Mouse (Mus musculus) left cerebral cortex, adult 9 months (tissue): ENCODE measurements around the gene Tssk6.
A peak's percentile ranks its signal among the peaks of the same experiment; 100 is the strongest.

Experiments used
- DNase-seq, 2 experiments: peaks; one replicate each; pipeline ENCODE4 v3.0.0; 2022; ENCODE audit warnings: low spot score in 2 of 2

Gene Tssk6

GRCm38 (mm10) chr8:69902163-69903062 lies at the start of gene Tssk6, which contains the start of the genes Ndufa13 and Yjefn3:
Gene Tssk6 (plus strand): TSS chr8:69902184.
Gene Ndufa13 (minus strand): TSS chr8:69902558.
Gene Yjefn3 (minus strand): TSS chr8:69902712.
- no peak for DNase-seq

GRCm38 (mm10) chr8:69853869-69854268 lies 48.1 kb upstream of the Tssk6 start:
- no peak for DNase-seq

- no peak for DNase-seq
Measured at GRCm38 (mm10) chr8:69860807-69861206, 41.2 kb upstream of the Tssk6 start.

GRCm38 (mm10) chr8:69861251-69861650 lies 40.7 kb upstream of the Tssk6 start:
- DNase-seq = no peak

- DNase-seq = peak in 1 of 2 experiments; percentile 40
Measured at GRCm38 (mm10) chr8:69863387-69864020, 38.5 kb upstream of the Tssk6 start.

- no peak for DNase-seq
Measured at GRCm38 (mm10) chr8:69864180-69864579, 37.8 kb upstream of the Tssk6 start.

GRCm38 (mm10) chr8:69867696-69868326 lies 34.2 kb upstream of the Tssk6 start:
- DNase-seq = no peak

GRCm38 (mm10) chr8:69870003-69870765 lies 31.8 kb upstream of the Tssk6 start:
- DNase-seq = no peak

GRCm38 (mm10) chr8:69870907-69871306 lies 31.1 kb upstream of the Tssk6 start:
- no peak for DNase-seq

GRCm38 (mm10) chr8:69874155-69874554 lies 27.8 kb upstream of the Tssk6 start:
- peak in 1 of 2 experiments; percentile 76 for DNase-seq

GRCm38 (mm10) chr8:69874654-69875053 lies 27.3 kb upstream of the Tssk6 start:
- no peak for DNase-seq

GRCm38 (mm10) chr8:69876097-69876496 lies 25.9 kb upstream of the Tssk6 start:
- no peak for DNase-seq

GRCm38 (mm10) chr8:69876967-69877366 lies 25.0 kb upstream of the Tssk6 start:
- DNase-seq = no peak

GRCm38 (mm10) chr8:69877396-69877795 lies 24.6 kb upstream of the Tssk6 start:
- no peak for DNase-seq

GRCm38 (mm10) chr8:69877992-69878391 lies 24.0 kb upstream of the Tssk6 start:
- no peak for DNase-seq

- no peak for DNase-seq
Measured at GRCm38 (mm10) chr8:69879678-69880077, 22.3 kb upstream of the Tssk6 start.

- no peak for DNase-seq
Measured at GRCm38 (mm10) chr8:69880841-69881240, 21.1 kb upstream of the Tssk6 start.

GRCm38 (mm10) chr8:69881261-69881865 lies 20.6 kb upstream of the Tssk6 start:
- DNase-seq = no peak

- DNase-seq = no peak
Measured at GRCm38 (mm10) chr8:69882021-69882756, 19.8 kb upstream of the Tssk6 start.

- no peak for DNase-seq
Measured at GRCm38 (mm10) chr8:69882833-69883600, 19.0 kb upstream of the Tssk6 start.
